Mouse (Mus musculus) hindbrain, postnatal 0 days (tissue): ENCODE measurements at regions not wholly inside any gene's neighbourhood (a gene's known extent, or its start where the extent isn't known, plus 50 kb on each side); places are given as distances from the start of the nearest gene placed in this dataset.
A peak's percentile ranks its signal among the peaks of the same experiment; 100 is the strongest.

Experiments
- ATAC-seq: fragments of 200-750 bp; cut with Nextera tagmentation; 2 replicates; pipeline ENCODE4 v1.8.0; 2017; ENCODE audit warnings: mild to moderate bottlenecking, moderate TSS enrichment, moderate library complexity
- DNase-seq: peaks from one replicate; pipeline ENCODE4 v3.0.0-alpha.2; 2015; ENCODE audit warnings: low spot score
- H3K27ac ChIP-seq: fragments of 300-500 bp; sonication (generic); 2 replicates; pipeline ENCODE4 v1.5.1; 2014; ENCODE audit warnings: mild to moderate bottlenecking
- H3K27me3 ChIP-seq: fragments of 300-500 bp; sonication (generic); 2 replicates; pipeline ENCODE4 v1.6.1; 2014; ENCODE audit warnings: low read length, mixed read lengths; ENCODE audit not compliant: insufficient read depth
- H3K36me3 ChIP-seq: fragments of 300-500 bp; sonication (generic); 2 replicates; pipeline ENCODE4 v1.6.1; 2014; ENCODE audit warnings: low read length, mixed read lengths; ENCODE audit not compliant: insufficient read depth
- H3K4me1 ChIP-seq: fragments of 300-500 bp; sonication (generic); 2 replicates; pipeline ENCODE4 v1.6.1; 2014; ENCODE audit warnings: antibody characterized with exemption, low read length, mixed read lengths; ENCODE audit not compliant: insufficient read depth
- H3K4me2 ChIP-seq: fragments of 300-500 bp; sonication (generic); 2 replicates; pipeline ENCODE4 v1.6.1; 2014; ENCODE audit warnings: low read depth, mild to moderate bottlenecking, low read length, moderate library complexity, mixed read lengths
- H3K4me3 ChIP-seq: fragments of 300-500 bp; sonication (generic); 2 replicates; pipeline ENCODE4 v1.5.1; 2014; ENCODE audit warnings: low read length
- H3K9ac ChIP-seq: fragments of 300-500 bp; sonication (generic); replicated peaks from 2 replicates; pipeline ENCODE4 v1.6.1; 2014; ENCODE audit warnings: mild to moderate bottlenecking, low read length, moderate library complexity, mixed read lengths
- H3K9me3 ChIP-seq: fragments of 300-500 bp; sonication (generic); 2 replicates; pipeline ENCODE4 v1.6.1; 2016; ENCODE audit warnings: low read length, mixed read lengths
- CTCF ChIP-seq: IDR thresholded peaks from 2 replicates; pipeline ENCODE4 v1.5.1; 2016; ENCODE audit warnings: antibody characterized with exemption, control low read depth, low read depth

- Histone ChIP-seq H3K36me3 (no peaks in the 10 kb centered on the region), H3K27ac (no peak overlapping the region), H3K27me3 (no peaks in the 10 kb centered on the region), H3K4me1 (no peaks in the 10 kb centered on the region), H3K9me3 (no peaks in the 10 kb centered on the region), H3K4me3 (no peak overlapping the region), H3K4me2 (no peak overlapping the region), H3K9ac (no peak overlapping the region)
- no peak for ATAC-seq
- peak; percentile 7 for DNase-seq
- no peak for TF ChIP-seq CTCF
Observed at GRCm38 (mm10) chr2:123558123-123558650, 531.6 kb upstream of the Sema6d start.
